Mouse (Mus musculus) MEL (cell line): ENCODE measurements at regions not wholly inside any gene's neighbourhood (a gene's known extent, or its start where the extent isn't known, plus 50 kb on each side); places are given as distances from the start of the nearest gene placed in this dataset.

Experiments
- CTCF ChIP-seq, 3 experiments: IDR thresholded peaks in 2 of 3; conservative IDR thresholded peaks in 1 of 3; 2 replicates each; pipeline ENCODE4 v1.5.1; 2011 to 2012; ENCODE audit warnings: low read length in 3 of 3, low read depth in 2 of 3, mild to moderate bottlenecking in 2 of 3, improper control_type of control experiment in 1 of 3, inconsistent platforms in 1 of 3, mixed read lengths in 1 of 3, moderate library complexity in 1 of 3; ENCODE audit not compliant: control insufficient read depth in 1 of 3, insufficient read depth in 1 of 3, poor library complexity in 1 of 3, severe bottlenecking in 1 of 3
- ELF1 ChIP-seq: IDR thresholded peaks from 2 replicates; pipeline ENCODE4 v1.6.1; 2014; ENCODE audit warnings: low read depth, mild to moderate bottlenecking, inconsistent platforms, low read length, improper control_type of control experiment, moderate library complexity
- ETS1 ChIP-seq: IDR thresholded peaks from 2 replicates; pipeline ENCODE4 v1.6.1; 2012; ENCODE audit warnings: low read depth, mild to moderate bottlenecking, inconsistent platforms, low read length, improper control_type of control experiment, moderate library complexity
- GABPA ChIP-seq: IDR thresholded peaks from 2 replicates; pipeline ENCODE4 v1.6.1; 2012; ENCODE audit warnings: low read depth, mild to moderate bottlenecking, inconsistent platforms, low read length, improper control_type of control experiment, moderate library complexity
- MAX ChIP-seq: IDR thresholded peaks from 2 replicates; pipeline ENCODE4 v1.6.1; 2011; ENCODE audit warnings: low read length, improper control_type of control experiment
- TBP ChIP-seq: IDR thresholded peaks from 2 replicates; pipeline ENCODE4 v1.8.0; 2011; ENCODE audit warnings: low read depth, low read length, improper control_type of control experiment
- TCF12 ChIP-seq: IDR thresholded peaks from 2 replicates; pipeline ENCODE4 v1.6.1; 2014; ENCODE audit warnings: low read depth, mild to moderate bottlenecking, inconsistent platforms, low read length, improper control_type of control experiment, moderate library complexity
- ZC3H11A ChIP-seq: IDR thresholded peaks from 2 replicates; pipeline ENCODE4 v1.6.1; 2012; ENCODE audit warnings: low read depth, mild to moderate bottlenecking, inconsistent platforms, low read length, improper control_type of control experiment
- ZNF384 ChIP-seq: IDR thresholded peaks from 2 replicates; pipeline ENCODE4 v1.6.1; 2012; ENCODE audit warnings: low read depth, mild to moderate bottlenecking, inconsistent platforms, low read length, improper control_type of control experiment

DNA sequence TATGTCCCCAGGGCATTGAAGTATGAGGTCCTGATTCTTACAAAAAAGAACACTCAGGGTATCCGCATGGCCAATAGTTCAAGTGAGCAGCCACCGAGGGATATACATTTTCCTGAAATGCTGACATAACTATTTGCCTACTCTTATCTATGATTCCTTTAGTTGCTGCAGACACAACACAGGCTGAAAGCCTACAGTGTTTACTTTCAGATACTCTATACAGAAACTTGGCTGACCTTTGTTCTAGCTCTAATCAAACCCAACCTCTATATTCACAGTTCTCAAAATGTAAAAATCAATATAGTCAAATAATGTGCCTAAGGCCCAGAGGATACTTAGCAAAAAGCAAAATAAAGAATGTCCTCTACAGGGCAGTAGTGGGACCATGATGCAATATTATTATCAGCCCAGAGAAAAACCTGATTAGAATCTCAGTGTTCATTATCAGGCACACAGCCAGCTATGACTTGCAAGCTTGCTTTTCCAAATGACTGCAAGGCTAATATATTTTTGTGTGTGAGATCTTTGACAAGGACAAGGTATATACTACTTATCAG is 281.2 kb upstream of the Nfia start:
- TF ChIP-seq CTCF (IDR thresholded peaks at IDR 0.05 in 2 of 3, conservative IDR thresholded peaks at IDR 0.05 in 1 of 3; ENCODE audit: control insufficient read depth in 1 of 3, insufficient read depth in 1 of 3, low read depth in 2 of 3, low read length in 3 of 3, poor library complexity in 1 of 3, severe bottlenecking in 1 of 3) (no peak), GABPA (no peak), MAX (no peak), ZC3H11A (no peak), TBP (no peak), TCF12 (no peak), ETS1 (no peak), ZNF384 (no peak), ELF1 (no peak)
